Mouse (Mus musculus) CH12.LX (cell line): ENCODE measurements around the gene Aqp6.

Experiments
- CHD2 ChIP-seq: IDR thresholded peaks from 2 replicates; pipeline ENCODE4 v1.6.1; 2011; ENCODE audit warnings: low read length, improper control_type of control experiment
- CTCF ChIP-seq, 2 experiments: IDR thresholded peaks in 1 of 2; conservative IDR thresholded peaks in 1 of 2; 2 replicates each; pipeline ENCODE4 v1.5.1; 2011 to 2012; ENCODE audit warnings: low read depth in 2 of 2, low read length in 2 of 2, improper control_type of control experiment in 1 of 2, inconsistent platforms in 1 of 2, mild to moderate bottlenecking in 1 of 2, moderate library complexity in 1 of 2
- E2F4 ChIP-seq: IDR thresholded peaks from 2 replicates; pipeline ENCODE4 v1.6.1; 2011; ENCODE audit warnings: low read depth, low read length, improper control_type of control experiment; ENCODE audit not compliant: insufficient replicate concordance
- HCFC1 ChIP-seq: IDR thresholded peaks from 2 replicates; pipeline ENCODE4 v1.6.1; 2012; ENCODE audit warnings: low read depth, mild to moderate bottlenecking, inconsistent platforms, low read length, improper control_type of control experiment
- IRF4 ChIP-seq: IDR thresholded peaks from 2 replicates; pipeline ENCODE4 v1.6.1; 2014; ENCODE audit warnings: low read depth, mild to moderate bottlenecking, inconsistent platforms, low read length, improper control_type of control experiment
- MAFK ChIP-seq: IDR thresholded peaks from 2 replicates; pipeline ENCODE4 v1.6.1; 2011; ENCODE audit warnings: low read length, improper control_type of control experiment; ENCODE audit not compliant: insufficient replicate concordance
- MAZ ChIP-seq: IDR thresholded peaks from 2 replicates; pipeline ENCODE4 v1.6.1; 2012; ENCODE audit warnings: low read depth, mild to moderate bottlenecking, inconsistent platforms, low read length, improper control_type of control experiment, moderate library complexity
- POLR2A ChIP-seq: IDR thresholded peaks from 2 replicates; pipeline ENCODE4 v1.6.1; 2011; ENCODE audit warnings: low read depth, mild to moderate bottlenecking, improper control_type of control experiment, low read length
- TBP ChIP-seq: conservative IDR thresholded peaks from 2 replicates; pipeline ENCODE4 v1.6.1; 2011; ENCODE audit warnings: low read depth, low read length, improper control_type of control experiment
- TCF12 ChIP-seq: IDR thresholded peaks from 2 replicates; pipeline ENCODE4 v1.6.1; 2014; ENCODE audit warnings: low read depth, mild to moderate bottlenecking, inconsistent platforms, low read length, improper control_type of control experiment

DNA sequence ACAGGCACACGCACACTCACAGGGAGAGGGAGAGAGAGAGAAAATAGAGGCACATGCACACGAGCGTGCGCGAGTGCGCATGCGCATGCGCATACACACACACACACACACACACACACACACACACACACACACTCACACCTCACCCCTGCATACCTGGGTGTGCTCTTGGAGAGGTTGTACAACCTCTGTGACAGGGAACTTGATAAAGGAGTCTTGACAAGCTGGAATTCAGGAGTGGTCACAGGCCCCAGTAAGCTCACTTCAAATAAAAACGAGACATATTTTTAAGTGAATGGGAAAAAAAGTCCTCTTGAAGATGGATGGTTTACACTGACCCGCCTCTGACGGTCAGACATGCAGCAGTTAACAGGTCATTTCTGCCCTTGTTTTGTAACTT is 20.9 kb downstream of the Aqp6 start:
- TF ChIP-seq CHD2 (no peak), TBP (no peak), TCF12 (no peak), HCFC1 (no peak), CTCF (conservative IDR thresholded peaks at IDR 0.05 in 1 of 2, IDR thresholded peaks at IDR 0.05 in 1 of 2; ENCODE audit: low read depth in 2 of 2, low read length in 2 of 2) (no peak), E2F4 (no peak), MAZ (no peak), IRF4 (no peak), MAFK (no peak), POLR2A (no peak)
